Mouse (Mus musculus): Measurements from ENCODE around the gene Smoc1. TPM values are rescaled to one million over a fixed set of nuclear protein-coding genes. Genes with fewer than 3 reads are reported as not detected.

Gene Smoc1
- polyA plus RNA-seq, 1 experiment from 2014 or later, result 7.3 TPM

- no peak for ATAC-seq (ENCODE audit: extremely low read depth, insufficient number of reproducible peaks, low FRiP score, low TSS enrichment)
- Histone ChIP-seq H3K36me3 (0 out of 2 replicates have a peak, but pooled peaks cover 3% of the 10 kb centered on the region), H3K27me3 (replicated peaks) (no peaks in the 10 kb centered on the region), H3K4me1 (no peaks in the 10 kb centered on the region), H3K4me2 (no peak overlapping the region), H3K9ac (no peak overlapping the region), H3K9me3 (peaks cover 5% of the 10 kb centered on the region), H3K4me3 (no peak overlapping the region), H3K27ac (replicated peaks) (no peak overlapping the region)
- 57% methylated on average over 5 of the region's 5 CpGs for WGBS
Measured at GRCm38 (mm10) chr12:81083146-81083545, 56.5 kb downstream of the Smoc1 start.

- Histone ChIP-seq H3K4me1 (no peaks in the 10 kb centered on the region), H3K27ac (replicated peaks) (no peak overlapping the region), H3K9me3 (no peaks in the 10 kb centered on the region), H3K4me2 (no peak overlapping the region), H3K4me3 (no peak overlapping the region), H3K36me3 (no peaks in the 10 kb centered on the region), H3K9ac (no peak overlapping the region), H3K27me3 (replicated peaks) (0 out of 2 replicates have a peak, but pooled peaks cover 3% of the 10 kb centered on the region)
- 58% methylated on average over 1 of the region's 1 CpGs for WGBS
- ATAC-seq (ENCODE audit: extremely low read depth, insufficient number of reproducible peaks, low FRiP score, low TSS enrichment), result no peak
Measured at GRCm38 (mm10) chr12:81085244-81085643, 58.6 kb downstream of the Smoc1 start.

- Histone ChIP-seq H3K4me2 (no peak overlapping the region), H3K9ac (no peak overlapping the region), H3K36me3 (no peaks in the 10 kb centered on the region), H3K27ac (replicated peaks) (no peak overlapping the region), H3K4me1 (no peaks in the 10 kb centered on the region), H3K4me3 (no peak overlapping the region), H3K27me3 (replicated peaks) (0 out of 2 replicates have a peak, but pooled peaks cover 3% of the 10 kb centered on the region), H3K9me3 (no peaks in the 10 kb centered on the region)
- 71% methylated on average over 5 of the region's 5 CpGs for WGBS
- ATAC-seq (ENCODE audit: extremely low read depth, insufficient number of reproducible peaks, low FRiP score, low TSS enrichment), result no peak
Measured at GRCm38 (mm10) chr12:81088131-81088530, 61.5 kb downstream of the Smoc1 start.

GRCm38 (mm10) chr12:81091641-81092040, 65.0 kb downstream of the Smoc1 start:
- 72% methylated on average over 5 of the region's 5 CpGs for WGBS

GRCm38 (mm10) chr12:81092641-81093040, 66.0 kb downstream of the Smoc1 start:
- ATAC-seq (ENCODE audit: extremely low read depth, insufficient number of reproducible peaks, low FRiP score, low TSS enrichment), result no peak
- Histone ChIP-seq H3K4me1 (peaks cover 5% of the 10 kb centered on the region; the same call in 1 of the 2 replicates), H3K27me3 (replicated peaks) (0 out of 2 replicates have a peak, but pooled peaks cover 3% of the 10 kb centered on the region), H3K9ac (no peak overlapping the region), H3K4me3 (no peak overlapping the region), H3K27ac (replicated peaks) (no peak overlapping the region), H3K36me3 (no peaks in the 10 kb centered on the region), H3K9me3 (no peaks in the 10 kb centered on the region), H3K4me2 (no peak overlapping the region)
- WGBS, result 61% methylated on average over 3 of the region's 3 CpGs

More at GRCm38 (mm10) chr12:81091641-81092040, 65.0 kb downstream of the Smoc1 start:
- peaks cover 5% of the 10 kb centered on the region; the same call in 1 of the 2 replicates for H3K4me1 ChIP-seq
- H3K9me3 ChIP-seq, result no peaks in the 10 kb centered on the region
- no peak overlapping the region for H3K4me2 ChIP-seq
- H3K4me3 ChIP-seq, result no peak overlapping the region
- no peak overlapping the region for H3K9ac ChIP-seq
- no peak for ATAC-seq (ENCODE audit: extremely low read depth, insufficient number of reproducible peaks, low FRiP score, low TSS enrichment)
- 0 out of 2 replicates have a peak, but pooled peaks cover 3% of the 10 kb centered on the region for H3K27me3 ChIP-seq (replicated peaks)
- no peak overlapping the region for H3K27ac ChIP-seq (replicated peaks)
- no peaks in the 10 kb centered on the region for H3K36me3 ChIP-seq

GRCm38 (mm10) chr12:81093211-81093610, 66.6 kb downstream of the Smoc1 start:
- WGBS, result 72% methylated on average over 7 of the region's 7 CpGs
- H3K4me1 ChIP-seq, result peaks cover 5% of the 10 kb centered on the region; the same call in 1 of the 2 replicates
- H3K9me3 ChIP-seq, result no peaks in the 10 kb centered on the region
- no peak overlapping the region for H3K27ac ChIP-seq (replicated peaks)
- no peak overlapping the region for H3K4me2 ChIP-seq
- no peak overlapping the region for H3K9ac ChIP-seq
- no peaks in the 10 kb centered on the region for H3K36me3 ChIP-seq
- ATAC-seq (ENCODE audit: extremely low read depth, insufficient number of reproducible peaks, low FRiP score, low TSS enrichment), result no peak
- H3K4me3 ChIP-seq, result no peak overlapping the region
- H3K27me3 ChIP-seq (replicated peaks), result 0 out of 2 replicates have a peak, but pooled peaks cover 3% of the 10 kb centered on the region

GRCm38 (mm10) chr12:81094766-81095405, 68.3 kb downstream of the Smoc1 start:
- Histone ChIP-seq H3K9ac (no peak overlapping the region), H3K27me3 (replicated peaks) (no peaks in the 10 kb centered on the region), H3K9me3 (no peaks in the 10 kb centered on the region), H3K27ac (replicated peaks) (no peak overlapping the region), H3K4me1 (peaks cover 5% of the 10 kb centered on the region; the same call in 1 of the 2 replicates), H3K36me3 (no peaks in the 10 kb centered on the region), H3K4me2 (no peak overlapping the region), H3K4me3 (no peak overlapping the region)
- no peak for ATAC-seq (ENCODE audit: extremely low read depth, insufficient number of reproducible peaks, low FRiP score, low TSS enrichment)
- 29% methylated on average over 11 of the region's 11 CpGs for WGBS

GRCm38 (mm10) chr12:81097267-81097666, 70.7 kb downstream of the Smoc1 start:
- no peaks in the 10 kb centered on the region for H3K27me3 ChIP-seq (replicated peaks)
- H3K4me3 ChIP-seq, result no peak overlapping the region
- H3K9ac ChIP-seq, result no peak overlapping the region
- H3K36me3 ChIP-seq, result no peaks in the 10 kb centered on the region
- no peak overlapping the region for H3K4me2 ChIP-seq
- ATAC-seq (ENCODE audit: extremely low read depth, insufficient number of reproducible peaks, low FRiP score, low TSS enrichment), result no peak
- no peaks in the 10 kb centered on the region for H3K9me3 ChIP-seq
- peaks cover 5% of the 10 kb centered on the region; the same call in 1 of the 2 replicates for H3K4me1 ChIP-seq
- H3K27ac ChIP-seq (replicated peaks), result no peak overlapping the region
- WGBS, result 75% methylated on average over 7 of the region's 7 CpGs

GRCm38 (mm10) chr12:81097738-81098137, 71.1 kb downstream of the Smoc1 start:
- H3K9me3 ChIP-seq, result no peaks in the 10 kb centered on the region
- H3K9ac ChIP-seq, result no peak overlapping the region
- no peak overlapping the region for H3K4me3 ChIP-seq
- H3K27me3 ChIP-seq (replicated peaks), result no peaks in the 10 kb centered on the region
- H3K4me2 ChIP-seq, result no peak overlapping the region
- H3K4me1 ChIP-seq, result peaks cover 5% of the 10 kb centered on the region; the same call in 1 of the 2 replicates
- no peak for ATAC-seq (ENCODE audit: extremely low read depth, insufficient number of reproducible peaks, low FRiP score, low TSS enrichment)
- no peak overlapping the region for H3K27ac ChIP-seq (replicated peaks)
- H3K36me3 ChIP-seq, result no peaks in the 10 kb centered on the region
- WGBS, result 47% methylated on average over 4 of the region's 4 CpGs

GRCm38 (mm10) chr12:81099161-81099560, 72.6 kb downstream of the Smoc1 start:
- Histone ChIP-seq H3K4me3 (no peak overlapping the region), H3K27ac (replicated peaks) (no peak overlapping the region), H3K4me1 (peaks cover 5% of the 10 kb centered on the region; the same call in 1 of the 2 replicates), H3K4me2 (no peak overlapping the region), H3K9me3 (no peaks in the 10 kb centered on the region), H3K36me3 (no peaks in the 10 kb centered on the region), H3K27me3 (replicated peaks) (no peaks in the 10 kb centered on the region), H3K9ac (no peak overlapping the region)
- no peak for ATAC-seq (ENCODE audit: extremely low read depth, insufficient number of reproducible peaks, low FRiP score, low TSS enrichment)
- 46% methylated on average over 5 of the region's 5 CpGs for WGBS

GRCm38 (mm10) chr12:81101691-81102090, 75.1 kb downstream of the Smoc1 start:
- no peaks in the 10 kb centered on the region for H3K36me3 ChIP-seq
- no peak overlapping the region for H3K9ac ChIP-seq
- H3K4me2 ChIP-seq, result no peak overlapping the region
- H3K27ac ChIP-seq (replicated peaks), result no peak overlapping the region
- no peak overlapping the region for H3K4me3 ChIP-seq
- H3K27me3 ChIP-seq (replicated peaks), result no peaks in the 10 kb centered on the region
- no peak for ATAC-seq (ENCODE audit: extremely low read depth, insufficient number of reproducible peaks, low FRiP score, low TSS enrichment)
- no peaks in the 10 kb centered on the region for H3K9me3 ChIP-seq
- WGBS, result 74% methylated on average over 7 of the region's 7 CpGs
- no peaks in the 10 kb centered on the region for H3K4me1 ChIP-seq

- Histone ChIP-seq H3K27me3 (replicated peaks) (no peaks in the 10 kb centered on the region), H3K4me1 (peaks cover 16% of the 10 kb centered on the region), H3K4me2 (no peak overlapping the region), H3K9ac (no peak overlapping the region), H3K9me3 (no peaks in the 10 kb centered on the region), H3K36me3 (no peaks in the 10 kb centered on the region), H3K27ac (replicated peaks) (no peak overlapping the region), H3K4me3 (no peak overlapping the region)
- ATAC-seq (ENCODE audit: extremely low read depth, insufficient number of reproducible peaks, low FRiP score, low TSS enrichment), result no peak
- WGBS, result 84% methylated on average over 14 of the region's 14 CpGs
Measured at GRCm38 (mm10) chr12:81104546-81104945, 77.9 kb downstream of the Smoc1 start.

Measured in heart, embryonic 13.5 days (tissue).